Mouse (Mus musculus) hindlimb bud, embryonic 11.5 days (tissue): ENCODE measurements around the gene Vstm2a.

Source experiments
- DNase-seq: peaks from one replicate; pipeline ENCODE4 v3.0.0-alpha.2; 2012; ENCODE audit warnings: low read depth, low spot score; ENCODE audit errors: extremely low spot score

The Vstm2a gene

DNA sequence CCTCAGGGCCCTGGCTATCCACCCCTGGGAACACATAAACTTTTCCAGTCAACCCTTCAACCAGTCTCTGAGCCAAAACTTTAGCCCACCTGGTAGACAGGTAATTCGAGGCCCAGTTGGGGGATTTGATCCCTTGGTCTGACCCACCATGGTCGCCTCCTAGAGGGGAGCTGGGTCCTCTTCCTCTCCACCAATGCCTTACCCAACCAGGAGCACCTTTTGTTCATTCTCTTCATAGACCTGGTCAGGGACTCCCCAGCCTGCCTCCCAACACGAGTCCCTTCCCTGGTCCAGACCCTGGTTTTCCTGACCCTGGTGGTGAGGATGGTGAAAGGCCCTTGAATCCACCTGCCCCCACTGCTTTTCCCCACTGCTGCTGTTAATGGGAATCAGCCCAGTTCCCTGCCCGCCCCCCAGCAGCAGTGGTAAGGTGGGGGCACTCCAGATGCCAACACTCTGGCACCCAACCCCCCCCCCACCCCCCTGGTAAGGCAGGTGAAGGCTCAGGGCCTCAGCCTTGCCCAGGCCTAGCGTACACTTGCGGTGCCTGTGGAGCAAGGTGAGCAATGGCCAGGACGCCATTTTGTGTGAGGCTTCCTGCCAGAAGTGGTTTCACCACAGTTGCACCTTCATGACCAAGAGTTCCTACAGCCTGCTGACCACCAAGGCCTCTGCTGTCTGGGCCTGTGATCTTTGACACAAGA lies 182.2 kb downstream of the Vstm2a start:
- DNase-seq, result no peak
